Mouse (Mus musculus): ENCODE measurements around the gene Daam1. TPM values are rescaled to one million over a fixed set of nuclear protein-coding genes. Genes with fewer than 3 reads are reported as not detected.

Daam1 gene
- total RNA-seq, 2 experiments from 2014 or later, result 75.5 to 78.1 TPM

DNA sequence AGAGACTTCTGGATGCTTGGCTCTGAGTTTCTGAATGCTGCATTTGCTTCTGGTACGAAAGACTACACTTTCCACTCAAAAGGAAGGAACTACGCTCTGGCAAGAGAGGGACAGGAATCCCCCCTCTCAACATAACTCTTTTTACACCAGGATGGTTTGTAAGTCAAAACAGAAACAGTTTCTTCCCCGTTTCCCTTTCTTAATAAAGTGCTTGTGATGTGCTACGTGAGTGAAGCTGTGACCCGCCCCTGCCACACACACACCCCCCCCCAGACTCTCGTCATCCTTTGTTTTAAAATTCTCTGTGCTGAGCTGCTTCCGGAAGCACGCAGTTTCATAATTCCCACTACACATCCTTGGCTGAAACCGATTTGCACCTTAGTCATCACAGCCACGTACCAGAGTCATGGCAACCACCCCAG is 183.5 kb downstream of the Daam1 start:
- no peak for ATAC-seq (replicated peaks; ENCODE audit: low FRiP score, poor library complexity, severe bottlenecking)

DNA sequence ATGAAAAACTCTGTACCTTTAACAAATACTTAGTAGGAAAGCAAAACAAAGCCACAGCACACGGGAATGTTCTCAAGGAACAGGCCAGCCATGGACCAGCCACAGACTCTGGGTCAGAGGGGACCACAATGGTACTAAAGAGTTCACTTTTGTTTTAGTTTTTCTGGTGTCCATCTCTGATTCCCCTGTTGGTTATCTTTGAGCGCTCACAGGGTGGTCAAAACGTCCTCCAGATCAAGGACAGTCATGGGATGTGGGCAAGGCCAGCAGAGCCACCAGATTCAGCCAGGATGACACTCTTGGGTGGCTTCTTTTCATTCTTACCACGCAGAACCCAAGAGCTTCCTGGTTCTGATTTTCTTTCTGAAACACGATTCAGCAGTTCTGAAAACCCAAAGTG is 184.4 kb downstream of the Daam1 start:
- no peak for ATAC-seq (replicated peaks; ENCODE audit: low FRiP score, poor library complexity, severe bottlenecking)

DNA sequence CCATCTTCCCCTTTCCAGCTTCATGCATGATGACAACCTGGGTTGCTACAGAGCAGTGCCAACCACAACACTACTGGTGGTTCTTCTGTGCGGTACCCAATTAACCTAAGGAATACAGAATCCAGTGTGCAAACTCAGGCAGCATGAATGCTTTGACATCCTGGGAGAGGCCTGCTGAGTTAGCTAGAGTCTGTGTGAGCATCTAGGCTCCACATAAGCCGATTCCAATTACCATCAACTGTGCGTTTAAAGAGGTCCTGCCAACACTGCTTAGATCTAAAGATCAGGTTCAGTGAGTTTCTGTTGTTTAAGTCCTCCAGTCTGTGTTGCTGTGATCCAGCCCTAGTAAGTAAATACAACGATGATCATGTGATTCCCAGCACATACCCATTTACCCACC is 189.4 kb downstream of the Daam1 start:
- ATAC-seq (replicated peaks; ENCODE audit: low FRiP score, poor library complexity, severe bottlenecking), result no peak

DNA sequence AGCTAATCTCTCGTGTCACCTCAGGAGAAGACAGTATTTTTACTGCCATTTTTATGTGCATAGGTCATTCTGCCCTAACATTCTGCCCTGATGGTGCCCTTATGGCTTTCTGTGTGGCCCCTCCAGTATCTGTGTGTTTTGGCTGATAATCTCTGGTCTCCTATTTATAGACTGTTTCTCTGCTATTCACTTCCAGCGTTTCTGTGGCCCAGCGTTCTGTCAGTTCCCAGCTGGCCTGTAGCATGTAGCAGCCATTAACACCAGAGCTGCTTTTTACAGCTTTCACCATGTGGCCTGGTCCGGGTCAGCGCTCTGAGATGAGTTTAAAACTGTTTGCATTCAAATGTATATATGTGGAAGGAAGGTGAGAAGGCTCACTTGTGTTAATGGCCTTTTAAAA is 190.7 kb downstream of the Daam1 start:
- no peak for ATAC-seq (replicated peaks; ENCODE audit: low FRiP score, poor library complexity, severe bottlenecking)

DNA sequence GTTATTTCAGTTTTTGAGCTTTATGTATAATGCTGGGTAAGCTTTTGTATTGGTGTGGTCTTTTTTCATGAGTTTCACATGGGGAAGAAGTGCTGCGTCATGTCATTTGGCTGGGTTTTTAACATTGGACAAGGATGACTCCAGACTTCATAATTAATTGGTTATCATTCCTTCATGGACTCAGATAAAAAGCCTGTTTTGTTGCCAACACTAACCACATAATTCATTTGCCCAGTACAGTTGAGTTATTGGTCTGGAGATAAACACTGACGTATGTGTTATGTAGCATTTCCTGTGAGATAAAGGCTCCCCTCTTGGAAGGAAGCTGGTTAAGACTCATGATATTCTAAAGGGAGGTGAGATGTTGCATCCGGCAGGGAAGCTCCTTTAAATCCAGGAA is 191.9 kb downstream of the Daam1 start:
- ATAC-seq (replicated peaks; ENCODE audit: low FRiP score, poor library complexity, severe bottlenecking), result no peak

DNA sequence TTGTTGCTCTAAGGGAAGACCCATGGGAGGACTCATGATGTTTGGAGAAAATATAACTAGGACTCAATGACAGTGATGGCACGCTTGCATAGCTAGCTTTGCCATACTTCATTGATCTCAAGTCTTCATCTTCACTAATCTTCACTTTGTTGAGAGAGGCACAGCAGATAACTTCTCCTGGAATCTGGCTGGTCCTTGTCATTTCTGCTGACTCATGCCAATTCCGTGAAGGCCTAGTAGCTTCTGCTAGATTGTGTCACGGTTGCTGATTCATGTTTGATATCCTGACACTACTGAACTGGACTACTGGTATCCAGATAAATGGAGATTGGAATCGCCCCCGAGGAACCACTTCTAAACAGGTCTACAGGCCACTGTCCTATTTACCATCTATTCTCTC is 192.7 kb downstream of the Daam1 start:
- no peak for ATAC-seq (replicated peaks; ENCODE audit: low FRiP score, poor library complexity, severe bottlenecking)

DNA sequence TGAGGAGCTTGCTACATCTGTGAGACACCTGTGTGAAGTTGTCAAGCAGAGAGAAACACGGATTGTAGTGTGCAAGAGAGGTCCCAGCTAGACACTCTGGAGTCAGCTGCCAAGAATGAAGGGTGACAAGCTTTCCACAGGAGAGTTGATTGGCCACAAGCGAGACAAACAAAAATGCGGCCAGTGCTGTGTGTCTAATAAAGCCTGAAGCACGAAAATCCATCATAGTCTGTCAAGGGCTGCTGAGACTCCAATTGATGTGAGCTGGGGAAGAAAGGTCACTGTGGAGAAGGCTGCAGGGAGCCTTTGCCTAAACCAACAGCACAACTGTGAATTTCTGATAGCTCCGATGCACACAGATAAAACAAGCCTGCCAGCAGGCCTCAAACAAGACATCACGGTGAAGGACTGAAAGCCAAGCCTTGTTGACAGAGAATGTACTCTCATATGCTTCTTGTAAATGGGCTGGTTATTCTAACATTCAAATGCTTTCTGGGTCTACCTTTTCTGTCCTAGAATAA is 194.5 kb downstream of the Daam1 start:
- no peak for ATAC-seq (replicated peaks; ENCODE audit: low FRiP score, poor library complexity, severe bottlenecking)

DNA sequence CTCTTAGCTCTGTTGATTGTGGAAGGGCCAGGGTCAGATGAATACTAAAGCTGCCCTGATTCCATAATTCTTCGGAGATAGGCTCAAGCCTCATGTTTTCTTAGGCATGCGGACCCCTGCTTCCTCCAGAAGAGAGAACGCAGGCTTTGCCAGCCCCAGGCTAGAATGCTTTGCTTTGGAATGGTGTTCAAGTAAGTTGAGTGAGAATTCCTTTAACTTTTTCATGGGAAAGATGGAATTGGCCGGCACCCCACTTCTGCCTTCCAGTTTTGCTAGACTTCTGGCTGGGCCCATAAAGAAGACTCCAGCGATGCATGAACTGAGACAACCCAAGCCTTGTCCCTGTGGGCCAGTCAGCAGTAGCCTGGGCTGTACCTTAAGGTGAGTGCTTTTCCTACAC is 200.3 kb downstream of the Daam1 start:
- no peak for ATAC-seq (replicated peaks; ENCODE audit: low FRiP score, poor library complexity, severe bottlenecking)

DNA sequence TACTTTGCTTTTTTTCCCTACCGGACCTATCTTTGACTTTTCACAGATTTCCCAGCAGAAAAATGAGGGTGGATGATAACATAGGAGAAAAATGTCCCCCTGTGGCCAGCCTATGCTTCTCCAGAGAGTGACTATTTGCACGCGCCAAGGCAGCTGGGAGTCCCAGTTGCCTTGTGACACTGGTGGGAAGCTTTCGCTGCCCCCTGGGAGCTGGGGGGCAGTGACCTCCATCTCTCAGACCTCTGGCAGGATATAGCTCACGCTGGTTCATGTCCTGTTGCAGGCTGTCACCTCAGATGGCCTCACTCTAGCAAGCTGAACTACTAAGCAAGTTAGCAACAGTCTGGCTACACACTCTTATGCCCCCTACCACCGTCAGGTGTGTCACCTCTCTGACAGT is 200.9 kb downstream of the Daam1 start:
- no peak for ATAC-seq (replicated peaks; ENCODE audit: low FRiP score, poor library complexity, severe bottlenecking)

DNA sequence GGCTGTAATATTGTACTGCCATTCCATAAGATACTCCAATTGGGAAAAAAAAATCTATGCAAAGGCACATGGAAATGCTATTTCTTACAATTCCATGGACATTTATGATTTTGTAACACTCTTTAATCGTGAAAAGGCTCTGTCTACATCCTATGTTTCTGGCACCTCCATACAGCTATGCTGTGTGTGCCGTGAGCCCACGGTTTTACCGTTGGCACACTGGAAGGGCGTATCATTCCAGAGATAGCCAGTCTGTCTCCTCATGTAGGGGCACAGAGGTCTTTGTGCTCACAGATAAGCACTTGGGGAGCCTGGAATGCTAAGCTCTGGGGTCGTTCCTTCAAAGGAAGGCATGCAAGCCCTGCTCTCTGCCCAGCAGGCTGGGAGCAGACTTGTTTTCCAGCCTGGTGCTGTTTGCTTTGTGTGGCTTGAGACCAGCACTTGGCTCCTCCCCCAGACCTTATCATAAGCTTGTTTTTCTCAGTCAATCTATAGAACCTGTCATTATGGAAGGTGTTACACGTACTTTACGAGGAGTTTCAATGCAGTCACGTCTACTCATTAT is 205.3 kb downstream of the Daam1 start:
- no peak for ATAC-seq (replicated peaks; ENCODE audit: low FRiP score, poor library complexity, severe bottlenecking)

DNA sequence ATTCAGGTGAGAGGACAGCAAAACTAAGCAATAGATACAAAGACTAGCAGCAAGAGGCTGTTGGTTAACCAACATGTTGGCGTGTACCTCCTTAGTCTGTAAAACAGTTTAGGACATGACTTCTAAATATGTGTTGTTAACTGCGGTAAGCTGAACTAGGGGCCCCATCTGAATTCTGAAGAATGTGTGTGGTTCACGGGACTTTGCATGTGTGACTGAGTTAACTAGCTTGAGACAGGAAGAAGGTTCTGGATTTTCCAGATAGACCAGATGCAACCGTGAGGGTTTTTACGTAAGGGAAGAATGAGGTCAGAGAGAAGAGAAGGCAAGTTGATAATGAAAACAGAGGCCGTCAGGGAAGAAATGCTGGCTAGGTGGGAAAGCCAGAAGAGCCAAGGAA is 206.2 kb downstream of the Daam1 start:
- no peak for ATAC-seq (replicated peaks; ENCODE audit: low FRiP score, poor library complexity, severe bottlenecking)

DNA sequence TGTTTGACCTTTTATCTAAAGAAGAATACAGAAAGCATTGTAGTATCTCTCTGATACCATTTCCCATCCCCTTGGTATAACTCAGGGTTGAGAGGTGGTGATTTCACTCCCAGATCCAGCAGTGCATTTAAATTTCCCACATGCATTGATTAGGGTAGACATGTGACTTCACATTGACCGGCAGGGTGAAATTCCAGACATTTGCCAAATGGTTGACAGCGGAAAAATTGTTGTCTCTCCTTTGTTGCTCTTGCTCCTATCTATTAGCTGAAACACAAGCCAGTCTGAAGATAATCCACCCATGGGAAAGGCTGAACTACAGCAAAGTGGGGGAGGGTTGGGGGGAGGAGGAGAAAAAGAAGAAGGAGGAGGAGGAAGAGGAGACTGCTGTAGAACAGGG is 208.0 kb downstream of the Daam1 start:
- ATAC-seq (replicated peaks; ENCODE audit: low FRiP score, poor library complexity, severe bottlenecking), result no peak

DNA sequence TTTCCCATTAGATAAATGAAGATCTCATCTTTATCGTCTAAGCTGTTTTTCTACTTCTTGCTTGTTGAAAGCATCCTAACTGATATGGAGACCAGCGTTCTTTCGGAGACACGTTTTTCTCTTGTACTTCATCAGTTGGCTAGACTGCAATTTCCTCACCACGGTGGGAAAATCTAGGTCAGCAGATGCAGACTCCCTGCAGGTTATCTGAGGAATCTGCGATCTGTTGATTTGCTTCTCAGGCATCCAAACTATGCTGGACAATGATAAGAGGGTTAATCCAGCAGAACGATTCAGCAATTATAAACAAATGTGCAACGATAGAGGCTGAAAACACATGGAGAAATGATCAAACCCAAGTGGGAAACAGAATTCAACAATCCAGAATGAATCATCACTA is 208.6 kb downstream of the Daam1 start:
- no peak for ATAC-seq (replicated peaks; ENCODE audit: low FRiP score, poor library complexity, severe bottlenecking)

DNA sequence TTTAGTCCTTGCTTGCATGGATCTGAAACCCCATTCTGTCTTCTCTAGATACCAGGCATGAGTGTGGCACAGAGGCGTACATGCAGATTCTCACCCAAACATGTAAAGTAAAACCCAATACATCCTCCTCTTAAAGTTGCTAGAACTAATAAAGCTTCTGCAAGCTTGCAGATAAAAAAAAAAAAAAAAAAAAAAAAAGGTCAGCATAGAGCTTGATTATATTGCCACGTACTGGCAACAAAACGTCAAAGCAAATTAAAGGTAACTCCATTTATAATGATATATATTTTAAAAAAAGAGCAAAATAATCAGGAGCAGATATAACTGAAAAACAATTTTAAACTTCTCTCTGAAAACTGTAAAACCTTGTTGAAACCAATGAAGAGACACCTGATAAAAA is 210.4 kb downstream of the Daam1 start:
- ATAC-seq (replicated peaks; ENCODE audit: low FRiP score, poor library complexity, severe bottlenecking), result no peak

Other genes with a start within 250 kb of the Daam1 start
- gene Gpr135, start 240.0 kb downstream of the Daam1 start, total RNA-seq (2015; ENCODE audit: low replicate concordance), result not detected in 2 replicates
- gene Gpr135, start 240.0 kb downstream of the Daam1 start, total RNA-seq (2017; ENCODE audit: low replicate concordance), result not detected in 2 replicates